Mouse (Mus musculus): ENCODE results near the gene Vamp2. TPM values are rescaled to one million over a fixed set of nuclear protein-coding genes. Genes with fewer than 3 reads are reported as not detected.

Vamp2 gene
- polyA plus RNA-seq, 1 experiment from 2014 or later, result 82.2 TPM

DNA sequence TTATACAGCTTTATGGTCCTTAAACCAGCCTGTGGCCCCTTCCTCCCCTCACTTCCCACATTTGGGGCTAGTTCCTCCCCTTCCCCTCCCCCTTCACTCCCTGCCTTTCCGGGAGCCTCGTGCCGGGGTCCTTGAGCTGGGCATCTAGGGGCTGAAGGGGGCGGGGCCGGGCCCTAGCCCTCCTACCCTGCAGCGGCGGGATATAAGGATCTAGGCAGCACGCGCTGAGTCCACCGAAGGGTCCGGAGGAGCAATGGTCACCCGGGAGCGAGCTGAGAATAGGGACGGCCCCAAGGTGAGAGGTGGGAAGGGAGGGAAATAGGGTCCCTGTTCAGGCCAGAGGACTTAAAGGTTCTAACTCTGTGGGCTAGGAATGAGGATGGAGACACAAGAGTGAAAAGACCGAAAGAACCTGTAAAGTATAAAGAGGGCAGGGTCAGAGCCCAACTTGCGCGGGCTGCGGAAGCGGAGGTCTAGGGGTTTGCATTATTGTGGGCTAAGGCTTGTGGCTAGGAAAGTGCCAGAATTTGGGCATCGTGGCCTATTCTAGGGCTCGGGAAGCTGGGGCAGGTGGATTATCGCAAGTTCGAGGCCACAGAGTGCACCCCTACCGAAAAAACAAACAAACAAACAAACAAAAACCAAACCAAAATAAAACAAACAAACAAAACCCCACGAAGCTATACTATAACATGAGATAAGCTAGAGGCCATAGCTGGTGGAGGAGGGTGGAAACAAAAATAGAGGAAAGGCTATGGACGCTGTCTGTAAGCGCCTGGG lies 32.1 kb downstream of the Vamp2 start, which contains the start of gene Hes7:
Gene Hes7, plus strand, starts transcription at position 184 of the 780 bp plus-strand sequence.
- H3K27ac ChIP-seq, result peak within 1 kb of the TSS; percentile 94
- peak within 1 kb of the TSS; percentile 67 for H3K9ac ChIP-seq
- ATAC-seq (replicated peaks; ENCODE audit: insufficient number of reproducible peaks, insufficient read depth, low FRiP score, low read depth), result no peak
- H3K4me3 ChIP-seq, result peak within 1 kb of the TSS; percentile 66
- no peaks in the 10 kb centered on the region for H3K27me3 ChIP-seq
- no peaks in the 10 kb centered on the region for H3K9me3 ChIP-seq (replicated peaks)
- H3K36me3 ChIP-seq, result no peaks in the 10 kb centered on the region
- peak within 1 kb of the TSS; percentile 87 for H3K4me2 ChIP-seq
- H3K4me1 ChIP-seq (replicated peaks), result peaks cover 39% of the 10 kb centered on the region
- WGBS, result 5% methylated on average over 27 of the region's 27 CpGs

DNA sequence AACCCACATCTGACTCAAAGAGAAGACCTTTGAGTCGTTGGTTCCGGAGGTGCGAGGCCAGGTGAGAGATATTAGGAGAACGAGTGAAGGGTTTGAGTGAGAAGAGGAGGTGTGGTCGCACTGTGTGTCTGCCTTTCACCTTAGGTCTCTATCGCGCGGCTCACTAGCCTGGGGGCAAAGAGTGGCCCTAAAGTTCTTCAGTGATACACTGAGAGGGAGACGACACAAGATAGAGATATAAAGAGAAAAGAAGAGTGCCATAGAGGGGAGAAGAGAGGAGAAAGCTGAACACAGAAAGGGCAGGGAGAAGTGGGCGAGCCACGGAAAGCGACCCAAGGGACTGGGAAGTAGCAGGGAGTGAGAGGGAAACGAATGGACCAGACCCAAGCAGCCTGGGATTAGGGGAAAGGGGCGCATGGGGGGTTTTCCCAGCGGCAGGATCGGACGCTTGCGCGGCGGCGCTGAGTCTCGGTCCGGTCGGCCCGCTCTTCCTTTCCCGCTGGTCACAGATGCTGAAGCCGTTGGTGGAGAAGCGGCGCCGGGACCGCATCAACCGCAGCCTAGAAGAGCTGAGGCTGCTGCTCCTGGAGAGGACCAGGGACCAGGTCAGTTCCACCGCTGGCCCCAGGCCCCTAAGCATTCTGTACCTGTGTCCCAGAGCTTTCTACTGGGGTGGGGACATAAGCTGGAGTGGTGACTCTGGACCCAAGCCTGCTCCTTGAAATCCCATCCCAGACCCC lies 32.9 kb downstream of the Vamp2 start:
- Histone ChIP-seq H3K4me3 (peak overlapping the region; percentile 65), H3K9me3 (replicated peaks) (no peaks in the 10 kb centered on the region), H3K4me2 (peak overlapping the region; percentile 87), H3K9ac (peak overlapping the region; percentile 67), H3K27me3 (no peaks in the 10 kb centered on the region), H3K36me3 (no peaks in the 10 kb centered on the region), H3K4me1 (replicated peaks) (peaks cover 46% of the 10 kb centered on the region), H3K27ac (peak overlapping the region; percentile 94)
- ATAC-seq (replicated peaks; ENCODE audit: insufficient number of reproducible peaks, insufficient read depth, low FRiP score, low read depth), result no peak
- 2% methylated on average over 33 of the region's 33 CpGs for WGBS

DNA sequence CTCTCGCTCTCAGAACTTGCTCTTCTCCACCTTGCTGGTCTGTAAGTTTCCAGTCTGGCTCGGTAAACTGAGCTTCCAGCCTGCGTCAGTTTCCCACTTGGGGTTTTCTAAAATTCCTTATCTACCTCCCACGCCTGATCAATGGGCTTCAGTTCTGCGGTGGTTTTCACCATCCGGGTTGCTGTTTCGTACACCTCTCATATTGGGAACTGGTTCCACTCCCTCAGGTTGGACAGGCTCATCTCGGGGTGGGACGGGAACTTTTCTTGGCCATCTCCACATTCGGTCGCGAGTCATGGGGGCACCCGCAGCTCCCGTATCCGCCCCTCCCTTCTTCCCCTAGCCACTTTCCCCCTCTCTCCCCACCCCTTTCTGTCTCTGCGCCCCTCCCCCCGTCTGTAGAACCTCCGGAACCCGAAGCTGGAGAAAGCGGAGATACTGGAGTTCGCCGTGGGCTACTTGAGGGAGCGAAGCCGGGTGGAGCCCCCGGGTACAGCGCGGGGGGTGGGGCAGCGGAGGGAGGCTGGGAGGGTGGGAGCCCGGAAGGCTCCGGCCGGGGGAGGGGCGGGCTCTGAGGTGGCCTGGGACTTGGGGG lies 33.5 kb downstream of the Vamp2 start:
- peak overlapping the region; percentile 87 for H3K4me2 ChIP-seq
- H3K4me3 ChIP-seq, result peak overlapping the region; percentile 65
- under 1% methylated on average over 32 of the region's 32 CpGs for WGBS
- peaks cover 51% of the 10 kb centered on the region for H3K4me1 ChIP-seq (replicated peaks)
- no peaks in the 10 kb centered on the region for H3K27me3 ChIP-seq
- peak overlapping the region; percentile 67 for H3K9ac ChIP-seq
- peak overlapping the region; percentile 94 for H3K27ac ChIP-seq
- no peak for ATAC-seq (replicated peaks; ENCODE audit: insufficient number of reproducible peaks, insufficient read depth, low FRiP score, low read depth)
- no peaks in the 10 kb centered on the region for H3K36me3 ChIP-seq
- no peaks in the 10 kb centered on the region for H3K9me3 ChIP-seq (replicated peaks)

DNA sequence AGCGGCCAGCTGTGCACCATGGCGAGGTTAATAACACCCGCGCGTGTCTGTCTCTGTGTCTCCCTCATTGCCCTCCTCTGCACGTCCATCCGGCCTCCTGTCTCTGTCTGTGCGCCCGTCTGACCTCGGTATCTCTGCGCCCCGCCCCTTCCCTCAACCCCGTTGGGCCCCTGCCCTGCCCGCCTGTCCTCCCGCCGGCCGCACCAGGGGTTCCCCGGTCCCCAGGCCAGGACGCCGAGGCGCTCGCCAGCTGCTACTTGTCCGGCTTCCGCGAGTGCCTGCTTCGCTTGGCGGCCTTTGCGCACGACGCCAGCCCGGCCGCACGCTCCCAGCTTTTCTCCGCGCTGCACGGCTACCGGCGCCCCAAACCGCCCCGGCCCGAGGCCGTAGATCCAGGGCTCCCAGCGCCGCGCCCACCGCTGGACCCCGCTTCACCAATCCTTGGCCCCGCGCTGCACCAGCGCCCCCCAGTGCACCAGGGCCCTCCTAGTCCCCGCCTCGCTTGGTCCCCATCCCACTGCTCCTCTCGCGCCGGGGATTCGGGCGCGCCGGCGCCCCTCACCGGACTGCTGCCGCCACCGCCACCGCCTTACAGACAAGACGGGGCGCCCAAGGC lies 34.2 kb downstream of the Vamp2 start, which contains the start of gene 9130213A22Rik:
Gene 9130213A22Rik, minus strand, starts transcription at position 254 of the 616 bp plus-strand sequence.
- peak; percentile 78 for ATAC-seq (replicated peaks; ENCODE audit: insufficient number of reproducible peaks, insufficient read depth, low FRiP score, low read depth)
- under 1% methylated on average over 66 of the region's 66 CpGs for WGBS
- peak within 1 kb of the TSS; percentile 65 for H3K4me3 ChIP-seq
- H3K27ac ChIP-seq, result peak within 1 kb of the TSS; percentile 94
- H3K27me3 ChIP-seq, result no peaks in the 10 kb centered on the region; the same call in 1 of the 2 replicates
- peak within 1 kb of the TSS; percentile 87 for H3K4me2 ChIP-seq
- H3K9ac ChIP-seq, result peak within 1 kb of the TSS; percentile 67
- no peaks in the 10 kb centered on the region for H3K9me3 ChIP-seq (replicated peaks)
- peaks cover 50% of the 10 kb centered on the region for H3K4me1 ChIP-seq (replicated peaks)
- H3K36me3 ChIP-seq, result no peaks in the 10 kb centered on the region

DNA sequence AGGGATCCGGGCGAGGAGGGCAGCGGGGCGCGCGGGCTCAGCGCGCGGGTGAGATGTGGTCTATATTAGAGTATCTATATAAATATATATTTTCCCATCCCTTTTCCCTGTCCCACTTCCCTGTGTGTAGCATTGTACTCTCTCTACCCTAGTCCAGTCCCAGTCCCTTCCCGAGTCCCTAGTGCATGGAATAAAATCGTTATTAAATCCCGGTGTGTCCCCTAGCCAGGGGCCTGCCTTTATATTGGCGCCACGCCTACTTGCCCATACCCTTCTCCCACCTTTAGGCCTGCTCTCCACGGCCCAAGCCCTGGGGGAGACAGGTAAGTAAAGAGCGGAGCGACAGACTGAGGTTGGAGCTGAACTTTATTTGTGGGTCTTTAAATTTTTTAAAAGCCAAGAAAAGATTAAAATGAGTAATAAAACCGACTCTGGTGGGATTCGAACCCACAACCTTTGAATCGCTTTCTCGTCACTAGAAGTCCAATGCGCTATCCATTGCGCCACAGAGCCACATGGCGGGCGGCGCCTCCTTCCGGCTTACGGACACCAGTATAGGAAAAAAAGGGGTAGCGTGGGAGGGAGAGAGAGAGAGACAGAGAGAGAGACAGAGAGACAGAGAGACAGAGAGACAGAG lies 34.9 kb downstream of the Vamp2 start:
- Histone ChIP-seq H3K27ac (peak overlapping the region; percentile 94), H3K9me3 (replicated peaks) (no peaks in the 10 kb centered on the region), H3K27me3 (no peaks in the 10 kb centered on the region; the same call in 1 of the 2 replicates), H3K9ac (peak overlapping the region; percentile 67), H3K4me3 (peak overlapping the region; percentile 65), H3K36me3 (no peaks in the 10 kb centered on the region), H3K4me2 (peak overlapping the region; percentile 87), H3K4me1 (replicated peaks) (peaks cover 51% of the 10 kb centered on the region)
- under 1% methylated on average over 29 of the region's 29 CpGs for WGBS
- no peak for ATAC-seq (replicated peaks; ENCODE audit: insufficient number of reproducible peaks, insufficient read depth, low FRiP score, low read depth)

DNA sequence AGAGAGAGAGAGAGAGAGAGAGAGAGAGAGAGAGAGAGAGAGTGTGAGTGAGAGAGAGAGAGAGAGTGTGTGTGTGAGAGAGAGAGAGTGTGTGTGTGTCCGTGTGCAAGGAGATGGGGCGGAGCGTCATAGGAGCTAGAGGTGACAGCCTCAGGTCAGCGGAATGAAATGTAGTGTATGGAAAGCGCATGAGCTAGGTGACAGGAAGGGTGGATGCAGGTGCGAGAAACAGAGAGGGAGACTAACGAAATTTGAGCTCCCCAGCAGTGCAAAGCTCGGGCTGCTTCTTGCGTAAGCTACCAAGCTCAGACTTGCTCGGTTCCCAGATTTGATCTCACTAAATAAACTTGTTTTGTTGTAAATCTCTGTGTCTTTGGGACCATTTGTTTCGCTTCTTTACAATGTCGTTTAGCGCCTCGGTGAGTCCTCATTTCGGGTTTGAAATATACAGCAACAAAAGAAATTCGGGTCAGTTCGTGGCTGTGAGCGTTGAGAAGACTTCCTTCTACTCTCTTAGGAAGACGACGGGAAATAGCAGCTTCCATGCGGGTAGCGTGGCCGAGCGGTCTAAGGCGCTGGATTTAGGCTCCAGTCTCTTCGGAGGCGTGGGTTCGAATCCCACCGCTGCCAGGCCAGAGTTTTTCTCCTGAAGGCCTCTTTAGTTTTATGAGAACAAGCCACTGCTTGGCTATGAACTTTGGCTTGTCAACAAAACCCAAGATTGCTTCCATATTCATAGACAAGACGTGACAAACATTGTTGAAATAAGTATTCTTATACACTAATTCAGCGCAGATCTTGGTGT lies 35.6 kb downstream of the Vamp2 start:
- Histone ChIP-seq H3K27ac (peak overlapping the region; percentile 94), H3K4me1 (replicated peaks) (peaks cover 49% of the 10 kb centered on the region), H3K27me3 (no peaks in the 10 kb centered on the region; the same call in 1 of the 2 replicates), H3K36me3 (no peaks in the 10 kb centered on the region), H3K9ac (peak overlapping the region; percentile 65), H3K9me3 (replicated peaks) (no peaks in the 10 kb centered on the region), H3K4me3 (peak overlapping the region; percentile 65), H3K4me2 (peak overlapping the region; percentile 87)
- 0% methylated on average over 31 of the region's 31 CpGs for WGBS
- peak; percentile 45 for ATAC-seq (replicated peaks; ENCODE audit: insufficient number of reproducible peaks, insufficient read depth, low FRiP score, low read depth)

DNA sequence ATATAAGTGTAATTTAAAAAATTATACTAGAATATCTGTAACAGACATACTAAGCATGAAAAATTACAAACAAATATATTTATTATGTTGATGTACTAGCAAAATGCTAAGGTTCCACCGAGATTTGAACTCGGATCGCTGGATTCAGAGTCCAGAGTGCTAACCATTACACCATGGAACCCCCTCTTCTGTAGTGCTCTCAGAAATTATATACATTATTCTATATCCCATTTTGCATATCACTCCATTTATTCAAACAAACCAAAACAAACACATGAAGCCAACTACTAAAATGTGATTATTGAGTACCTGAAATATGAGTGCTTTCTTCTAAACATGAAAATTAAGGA lies 36.2 kb downstream of the Vamp2 start:
- peak overlapping the region; percentile 94; the same call in 1 of the 2 replicates for H3K27ac ChIP-seq
- no peak for ATAC-seq (replicated peaks; ENCODE audit: insufficient number of reproducible peaks, insufficient read depth, low FRiP score, low read depth)
- no peaks in the 10 kb centered on the region for H3K36me3 ChIP-seq
- peak overlapping the region; percentile 87; the same call in 1 of the 2 replicates for H3K4me2 ChIP-seq
- 0% methylated on average over 3 of the region's 3 CpGs for whole genome bisulfite sequencing
- H3K9ac ChIP-seq, result no peak overlapping the region
- H3K9me3 ChIP-seq (replicated peaks), result no peaks in the 10 kb centered on the region
- H3K4me3 ChIP-seq, result peak overlapping the region; percentile 65
- H3K4me1 ChIP-seq (replicated peaks), result peaks cover 44% of the 10 kb centered on the region
- H3K27me3 ChIP-seq, result no peaks in the 10 kb centered on the region; the same call in 1 of the 2 replicates

DNA sequence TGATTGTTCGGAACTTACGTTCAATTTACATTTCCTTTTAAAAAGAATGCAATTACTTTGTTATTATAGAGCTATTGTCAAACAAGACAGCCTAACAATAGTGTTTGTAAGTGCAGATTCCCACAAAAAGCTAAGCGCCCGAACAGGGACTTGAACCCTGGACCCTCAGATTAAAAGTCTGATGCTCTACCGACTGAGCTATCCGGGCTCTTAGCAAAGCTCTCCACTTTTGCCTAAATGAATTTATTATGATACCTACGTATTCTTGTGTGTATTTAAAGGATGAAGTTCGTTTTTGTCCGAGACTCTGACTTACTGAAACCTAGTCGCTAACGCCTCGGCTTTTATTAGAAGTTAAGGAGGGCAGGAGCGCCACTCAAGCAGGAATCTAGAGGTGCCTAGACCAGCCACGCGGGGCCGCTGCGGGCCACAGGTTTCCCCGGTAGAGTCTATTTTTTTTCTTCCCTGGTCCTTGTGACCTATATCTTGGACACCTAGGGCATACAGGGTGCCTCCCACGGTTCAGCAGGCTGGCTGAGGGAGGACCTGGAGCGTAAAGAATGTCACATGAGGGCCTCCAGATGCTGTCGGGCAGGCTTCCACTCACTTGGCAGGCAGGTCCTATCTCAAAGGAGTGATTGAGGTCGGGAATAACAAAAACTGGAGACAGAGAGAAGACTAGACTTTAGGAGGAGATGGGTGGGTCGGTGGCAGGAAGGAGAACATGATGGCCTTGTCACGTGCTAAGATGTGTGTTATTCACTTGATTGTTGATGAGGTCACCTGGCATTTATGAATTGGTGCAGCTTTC lies 37.0 kb downstream of the Vamp2 start:
- H3K9ac ChIP-seq, result peak overlapping the region; percentile 60
- ATAC-seq (replicated peaks; ENCODE audit: insufficient number of reproducible peaks, insufficient read depth, low FRiP score, low read depth), result peak; percentile 8; the same call in 1 of the 2 replicates

DNA sequence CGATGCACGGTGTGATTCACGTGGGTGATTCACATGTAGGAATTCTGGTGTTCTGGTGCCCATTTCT lies 37.4 kb downstream of the Vamp2 start, which contains the start of gene Aloxe3:
Gene Aloxe3, plus strand, starts transcription at position 45 of the 67 bp plus-strand sequence.
- peak within 1 kb of the TSS; percentile 64 for H3K4me3 ChIP-seq
- no peak for ATAC-seq (replicated peaks; ENCODE audit: insufficient number of reproducible peaks, insufficient read depth, low FRiP score, low read depth)
- peaks cover 33% of the 10 kb centered on the region for H3K4me1 ChIP-seq (replicated peaks)
- peak within 1 kb of the TSS; percentile 82 for H3K4me2 ChIP-seq
- H3K27ac ChIP-seq, result peak within 1 kb of the TSS; percentile 85
- WGBS, result 1% methylated on average over 3 of the region's 3 CpGs
- no peaks in the 10 kb centered on the region; the same call in 1 of the 2 replicates for H3K27me3 ChIP-seq
- no peaks in the 10 kb centered on the region for H3K9me3 ChIP-seq (replicated peaks)
- no peaks in the 10 kb centered on the region for H3K36me3 ChIP-seq
- H3K9ac ChIP-seq, result peak within 1 kb of the TSS; percentile 60

More for the DNA sequence above, 37.0 kb downstream of the Vamp2 start:
- Histone ChIP-seq H3K9me3 (replicated peaks) (no peaks in the 10 kb centered on the region), H3K27ac (peak overlapping the region; percentile 85), H3K36me3 (no peaks in the 10 kb centered on the region), H3K4me3 (peak overlapping the region; percentile 64), H3K4me1 (replicated peaks) (peaks cover 37% of the 10 kb centered on the region), H3K27me3 (no peaks in the 10 kb centered on the region; the same call in 1 of the 2 replicates), H3K4me2 (peak overlapping the region; percentile 82)
- 0% methylated on average over 24 of the region's 24 CpGs for WGBS
